Mouse (Mus musculus) stomach, postnatal 0 days (tissue): ENCODE measurements around the gene Chchd6. TPM values are rescaled to one million over a fixed set of nuclear protein-coding genes. Genes with fewer than 3 reads are reported as not detected.

Experiments
- ATAC-seq: fragments of 200-750 bp; cut with Nextera tagmentation; 2 replicates; pipeline ENCODE4 v1.8.0; 2017; ENCODE audit not compliant: low FRiP score, low TSS enrichment
- DNase-seq: peaks from one replicate; pipeline ENCODE4 v3.0.0-alpha.2; 2016; ENCODE audit warnings: low spot score
- H3K27ac ChIP-seq: fragments of 300-500 bp; sonication (generic); replicated peaks from 2 replicates; pipeline ENCODE4 v1.5.1; 2014; ENCODE audit warnings: mild to moderate bottlenecking, control low read depth
- H3K27me3 ChIP-seq: fragments of 300-500 bp; sonication (generic); 2 replicates; pipeline ENCODE4 v1.6.1; 2014; ENCODE audit warnings: low read length; ENCODE audit not compliant: control insufficient read depth, insufficient read depth
- H3K36me3 ChIP-seq: fragments of 300-500 bp; sonication (generic); 2 replicates; pipeline ENCODE4 v1.6.1; 2014; ENCODE audit warnings: low read length, mixed read lengths; ENCODE audit not compliant: control insufficient read depth, insufficient read depth
- H3K4me1 ChIP-seq: fragments of 300-500 bp; sonication (generic); replicated peaks from 2 replicates; pipeline ENCODE4 v1.6.1; 2014; ENCODE audit warnings: antibody characterized with exemption; ENCODE audit not compliant: control insufficient read depth, insufficient read depth
- H3K4me2 ChIP-seq: fragments of 300-500 bp; sonication (generic); replicated peaks from 2 replicates; pipeline ENCODE4 v1.6.1; 2014; ENCODE audit warnings: low read depth, mild to moderate bottlenecking, control low read depth, moderate library complexity
- H3K4me3 ChIP-seq: fragments of 300-500 bp; sonication (generic); 2 replicates; pipeline ENCODE4 v1.5.1; 2014; ENCODE audit warnings: low read depth, low read length, control low read depth
- H3K9ac ChIP-seq: fragments of 300-500 bp; sonication (generic); 2 replicates; pipeline ENCODE4 v1.6.1; 2014; ENCODE audit warnings: mild to moderate bottlenecking, low read length, control low read depth, mixed read lengths
- H3K9me3 ChIP-seq: fragments of 300-500 bp; sonication (generic); 2 replicates; pipeline ENCODE4 v1.6.1; 2016; ENCODE audit warnings: low read length; ENCODE audit not compliant: control insufficient read depth
- CTCF ChIP-seq: IDR thresholded peaks from 2 replicates; pipeline ENCODE4 v1.5.1; 2016; ENCODE audit warnings: antibody characterized with exemption, low read depth, mild to moderate bottlenecking, moderate library complexity
- EP300 ChIP-seq: optimal IDR thresholded peaks from 2 replicates; pipeline ENCODE3; 2016; ENCODE audit warnings: antibody characterized with exemption
- WGBS: fragments of 180-500 bp; shearing (Covaris S2); extraction: QIAGEN DNeasy Blood & Tissue Kit; methylation state at CpG from one replicate; pipeline ENCODE4 v1.1.7; 2014; 5-methylcytosine and 5-hydroxymethylcytosine counted together
- polyA plus RNA-seq: library from polyadenylated mRNA; unstranded; fragments of >200 nt; fragmentation: Nextera tagmentation; extraction: Ambion mirVana; gene quantifications from 2 replicates; pipeline ENCODE4 v1.2.1, GENCODE M21; 2015

Chchd6 gene
- polyA plus RNA-seq, 1 experiment from 2014 or later, result 22.7 TPM

GRCm38 (mm10) chr6:89452356-89452755 is 143.1 kb downstream of the Chchd6 start:
- WGBS, result 71% methylated on average over 6 of the region's 6 CpGs
- H3K4me3 ChIP-seq, result no peak overlapping the region
- H3K9ac ChIP-seq, result no peak overlapping the region
- H3K27me3 ChIP-seq, result no peaks in the 10 kb centered on the region
- H3K27ac ChIP-seq, result no peak overlapping the region
- no peaks in the 10 kb centered on the region for H3K4me1 ChIP-seq
- H3K9me3 ChIP-seq, result no peaks in the 10 kb centered on the region
- no peak for DNase-seq
- H3K36me3 ChIP-seq, result no peaks in the 10 kb centered on the region
- no peak for ATAC-seq
- TF ChIP-seq CTCF, result no peak
- no peak for TF ChIP-seq EP300
- no peak overlapping the region for H3K4me2 ChIP-seq

- H3K4me3 ChIP-seq, result no peak overlapping the region
- ATAC-seq (no peak), DNase-seq (no peak)
- no peaks in the 10 kb centered on the region for H3K36me3 ChIP-seq
- H3K4me2 ChIP-seq, result no peak overlapping the region
- no peak overlapping the region for H3K27ac ChIP-seq
- no peaks in the 10 kb centered on the region for H3K9me3 ChIP-seq
- 48% methylated on average over 3 of the region's 3 CpGs for WGBS
- H3K4me1 ChIP-seq, result no peaks in the 10 kb centered on the region
- no peak overlapping the region for H3K9ac ChIP-seq
- no peaks in the 10 kb centered on the region for H3K27me3 ChIP-seq
- TF ChIP-seq EP300 (no peak), CTCF (no peak)
Observed at GRCm38 (mm10) chr6:89448736-89449135, 146.7 kb downstream of the Chchd6 start.

GRCm38 (mm10) chr6:89440671-89441070 is 154.8 kb downstream of the Chchd6 start:
- no peak for DNase-seq
- H3K27me3 ChIP-seq, result no peaks in the 10 kb centered on the region
- H3K36me3 ChIP-seq, result no peaks in the 10 kb centered on the region
- H3K9me3 ChIP-seq, result no peaks in the 10 kb centered on the region
- H3K27ac ChIP-seq, result no peak overlapping the region
- no peak for ATAC-seq
- no peaks in the 10 kb centered on the region for H3K4me1 ChIP-seq
- H3K4me2 ChIP-seq, result no peak overlapping the region
- H3K9ac ChIP-seq, result no peak overlapping the region
- H3K4me3 ChIP-seq, result no peak overlapping the region
- 82% methylated on average over 4 of the region's 4 CpGs for WGBS
- TF ChIP-seq CTCF (no peak), EP300 (no peak)

GRCm38 (mm10) chr6:89431920-89432482 is 163.5 kb downstream of the Chchd6 start:
- no peaks in the 10 kb centered on the region for H3K4me1 ChIP-seq
- ATAC-seq (no peak), DNase-seq (no peak)
- H3K4me2 ChIP-seq, result no peak overlapping the region
- H3K9ac ChIP-seq, result no peak overlapping the region
- no peaks in the 10 kb centered on the region for H3K36me3 ChIP-seq
- no peaks in the 10 kb centered on the region for H3K9me3 ChIP-seq
- WGBS, result 62% methylated on average over 2 of the region's 2 CpGs
- no peak for TF ChIP-seq EP300
- no peak for TF ChIP-seq CTCF
- H3K27ac ChIP-seq, result no peak overlapping the region
- no peaks in the 10 kb centered on the region for H3K27me3 ChIP-seq
- H3K4me3 ChIP-seq, result no peak overlapping the region

- no peak for ATAC-seq
- H3K36me3 ChIP-seq, result no peaks in the 10 kb centered on the region
- no peaks in the 10 kb centered on the region for H3K27me3 ChIP-seq
- no peak for TF ChIP-seq CTCF
- TF ChIP-seq EP300, result no peak
- H3K4me2 ChIP-seq, result no peak overlapping the region
- no peak overlapping the region for H3K27ac ChIP-seq
- H3K9me3 ChIP-seq, result no peaks in the 10 kb centered on the region
- H3K4me3 ChIP-seq, result no peak overlapping the region
- no peak overlapping the region for H3K9ac ChIP-seq
- H3K4me1 ChIP-seq, result no peaks in the 10 kb centered on the region
- no peak for DNase-seq
Observed at GRCm38 (mm10) chr6:89430749-89431148, 164.7 kb downstream of the Chchd6 start.

- TF ChIP-seq CTCF, result no peak
- TF ChIP-seq EP300, result no peak
- H3K9ac ChIP-seq, result no peak overlapping the region
- no peak overlapping the region for H3K4me3 ChIP-seq
- H3K27ac ChIP-seq, result no peak overlapping the region; the same call in 1 of the 2 replicates
- no peak for DNase-seq
- H3K4me2 ChIP-seq, result no peak overlapping the region
- H3K27me3 ChIP-seq, result no peaks in the 10 kb centered on the region
- ATAC-seq, result peak; percentile 38; the same call in 1 of the 2 replicates
- WGBS, result 42% methylated on average over 2 of the region's 2 CpGs
- no peaks in the 10 kb centered on the region for H3K36me3 ChIP-seq
- H3K4me1 ChIP-seq, result no peaks in the 10 kb centered on the region
- H3K9me3 ChIP-seq, result no peaks in the 10 kb centered on the region
Observed at GRCm38 (mm10) chr6:89428661-89429375, 166.6 kb downstream of the Chchd6 start.
